Mouse (Mus musculus): ENCODE measurements around the gene Zfp553. TPM values are rescaled to one million over a fixed set of nuclear protein-coding genes. Genes with fewer than 3 reads are reported as not detected.

Zfp553 gene
- polyA plus RNA-seq, 1 experiment from 2014 or later: 25.3 TPM

- H3K9me3 ChIP-seq (replicated peaks): no peaks in the 10 kb centered on the region
- H3K4me3 ChIP-seq: no peak overlapping the region
- no peak overlapping the region for H3K9ac ChIP-seq
- no peaks in the 10 kb centered on the region for H3K36me3 ChIP-seq
- peaks cover 44% of the 10 kb centered on the region for H3K4me1 ChIP-seq (replicated peaks)
- H3K27me3 ChIP-seq (replicated peaks): no peaks in the 10 kb centered on the region
- no peak overlapping the region for H3K4me2 ChIP-seq
- no peak for ATAC-seq (ENCODE audit: insufficient number of reproducible peaks, low FRiP score)
- WGBS: 87% methylated on average over 12 of the region's 12 CpGs
- no peak overlapping the region for H3K27ac ChIP-seq (ENCODE audit: poor library complexity, severe bottlenecking)
Observed at GRCm38 (mm10) chr7:127212432-127213250, 20.2 kb upstream of the Zfp553 start.

GRCm38 (mm10) chr7:127213485-127213884 lies 19.4 kb upstream of the Zfp553 start:
- no peak for ATAC-seq (ENCODE audit: insufficient number of reproducible peaks, low FRiP score)
- Histone ChIP-seq H3K9ac (no peak overlapping the region), H3K27ac (ENCODE audit: poor library complexity, severe bottlenecking) (no peak overlapping the region), H3K4me3 (no peak overlapping the region), H3K36me3 (no peaks in the 10 kb centered on the region), H3K27me3 (replicated peaks) (no peaks in the 10 kb centered on the region), H3K4me2 (no peak overlapping the region), H3K9me3 (replicated peaks) (no peaks in the 10 kb centered on the region), H3K4me1 (replicated peaks) (peaks cover 52% of the 10 kb centered on the region)
- WGBS: 40% methylated on average over 7 of the region's 7 CpGs

GRCm38 (mm10) chr7:127213930-127214329 lies 18.9 kb upstream of the Zfp553 start:
- H3K27ac ChIP-seq (ENCODE audit: poor library complexity, severe bottlenecking): no peak overlapping the region
- H3K27me3 ChIP-seq (replicated peaks): no peaks in the 10 kb centered on the region
- no peaks in the 10 kb centered on the region for H3K9me3 ChIP-seq (replicated peaks)
- H3K4me1 ChIP-seq (replicated peaks): peaks cover 54% of the 10 kb centered on the region
- H3K36me3 ChIP-seq: no peaks in the 10 kb centered on the region
- no peak overlapping the region for H3K4me3 ChIP-seq
- peak overlapping the region; percentile 71 for H3K4me2 ChIP-seq
- no peak overlapping the region for H3K9ac ChIP-seq
- WGBS: 55% methylated on average over 12 of the region's 12 CpGs
- no peak for ATAC-seq (ENCODE audit: insufficient number of reproducible peaks, low FRiP score)

GRCm38 (mm10) chr7:127214521-127214920 lies 18.3 kb upstream of the Zfp553 start:
- WGBS: 22% methylated on average over 21 of the region's 21 CpGs
- peaks cover 51% of the 10 kb centered on the region for H3K4me1 ChIP-seq (replicated peaks)
- peak overlapping the region; percentile 67 for H3K9ac ChIP-seq
- no peaks in the 10 kb centered on the region for H3K9me3 ChIP-seq (replicated peaks)
- no peak overlapping the region for H3K27ac ChIP-seq (ENCODE audit: poor library complexity, severe bottlenecking)
- H3K27me3 ChIP-seq (replicated peaks): no peaks in the 10 kb centered on the region
- peak overlapping the region; percentile 71 for H3K4me2 ChIP-seq
- no peak for ATAC-seq (ENCODE audit: insufficient number of reproducible peaks, low FRiP score)
- H3K36me3 ChIP-seq: no peaks in the 10 kb centered on the region
- H3K4me3 ChIP-seq: peak overlapping the region; percentile 44

GRCm38 (mm10) chr7:127214981-127215871 lies 17.6 kb upstream of the Zfp553 start:
- Histone ChIP-seq H3K27ac (ENCODE audit: poor library complexity, severe bottlenecking) (no peak overlapping the region), H3K4me1 (replicated peaks) (peaks cover 50% of the 10 kb centered on the region)
- ATAC-seq (ENCODE audit: insufficient number of reproducible peaks, low FRiP score): peak; percentile 23; the same call in 1 of the 2 replicates

GRCm38 (mm10) chr7:127216307-127216706 lies 16.6 kb upstream of the Zfp553 start:
- no peaks in the 10 kb centered on the region for H3K36me3 ChIP-seq
- no peak for ATAC-seq (ENCODE audit: insufficient number of reproducible peaks, low FRiP score)
- H3K27me3 ChIP-seq (replicated peaks): no peaks in the 10 kb centered on the region
- no peaks in the 10 kb centered on the region for H3K9me3 ChIP-seq (replicated peaks)
- no peak overlapping the region for H3K4me2 ChIP-seq
- H3K4me3 ChIP-seq: no peak overlapping the region
- no peak overlapping the region for H3K27ac ChIP-seq (ENCODE audit: poor library complexity, severe bottlenecking)
- H3K9ac ChIP-seq: no peak overlapping the region
- WGBS: 73% methylated on average over 5 of the region's 5 CpGs
- peaks cover 46% of the 10 kb centered on the region for H3K4me1 ChIP-seq (replicated peaks)

More at GRCm38 (mm10) chr7:127214981-127215871, 17.6 kb upstream of the Zfp553 start:
- WGBS: 20% methylated on average over 33 of the region's 33 CpGs
- Histone ChIP-seq H3K36me3 (no peaks in the 10 kb centered on the region), H3K4me2 (peak overlapping the region; percentile 71), H3K27me3 (replicated peaks) (no peaks in the 10 kb centered on the region), H3K9me3 (replicated peaks) (no peaks in the 10 kb centered on the region), H3K9ac (peak overlapping the region; percentile 67), H3K4me3 (peak overlapping the region; percentile 44)

- 47% methylated on average over 6 of the region's 6 CpGs for WGBS
- Histone ChIP-seq H3K4me3 (no peak overlapping the region), H3K4me1 (replicated peaks) (peaks cover 43% of the 10 kb centered on the region), H3K27me3 (replicated peaks) (no peaks in the 10 kb centered on the region), H3K4me2 (peak overlapping the region; percentile 32), H3K36me3 (no peaks in the 10 kb centered on the region), H3K27ac (ENCODE audit: poor library complexity, severe bottlenecking) (peak overlapping the region; percentile 76), H3K9me3 (replicated peaks) (no peaks in the 10 kb centered on the region), H3K9ac (no peak overlapping the region)
- ATAC-seq (ENCODE audit: insufficient number of reproducible peaks, low FRiP score): peak; percentile 24
Observed at GRCm38 (mm10) chr7:127217475-127217874, 15.4 kb upstream of the Zfp553 start.

- Histone ChIP-seq H3K4me1 (replicated peaks) (peaks cover 43% of the 10 kb centered on the region), H3K4me2 (peak overlapping the region; percentile 32), H3K9me3 (replicated peaks) (no peaks in the 10 kb centered on the region), H3K9ac (no peak overlapping the region), H3K27ac (ENCODE audit: poor library complexity, severe bottlenecking) (peak overlapping the region; percentile 76), H3K4me3 (no peak overlapping the region), H3K36me3 (no peaks in the 10 kb centered on the region), H3K27me3 (replicated peaks) (no peaks in the 10 kb centered on the region)
- ATAC-seq (ENCODE audit: insufficient number of reproducible peaks, low FRiP score): peak; percentile 33; the same call in 1 of the 2 replicates
- 56% methylated on average over 10 of the region's 10 CpGs for WGBS
Observed at GRCm38 (mm10) chr7:127217901-127218642, 14.8 kb upstream of the Zfp553 start.

GRCm38 (mm10) chr7:127218670-127219069 lies 14.2 kb upstream of the Zfp553 start:
- WGBS: 84% methylated on average over 4 of the region's 4 CpGs
- H3K27me3 ChIP-seq (replicated peaks): no peaks in the 10 kb centered on the region
- H3K36me3 ChIP-seq: no peaks in the 10 kb centered on the region
- H3K9me3 ChIP-seq (replicated peaks): no peaks in the 10 kb centered on the region
- 0 out of 2 replicates have a peak, but pooled peaks have one; percentile 15 for ATAC-seq (ENCODE audit: insufficient number of reproducible peaks, low FRiP score)
- H3K9ac ChIP-seq: no peak overlapping the region
- peaks cover 43% of the 10 kb centered on the region for H3K4me1 ChIP-seq (replicated peaks)
- H3K4me3 ChIP-seq: no peak overlapping the region
- H3K4me2 ChIP-seq: no peak overlapping the region
- H3K27ac ChIP-seq (ENCODE audit: poor library complexity, severe bottlenecking): peak overlapping the region; percentile 76

- Histone ChIP-seq H3K27ac (ENCODE audit: poor library complexity, severe bottlenecking) (no peak overlapping the region), H3K4me2 (no peak overlapping the region), H3K36me3 (no peaks in the 10 kb centered on the region), H3K9me3 (replicated peaks) (no peaks in the 10 kb centered on the region), H3K4me1 (replicated peaks) (peaks cover 29% of the 10 kb centered on the region), H3K27me3 (replicated peaks) (no peaks in the 10 kb centered on the region), H3K4me3 (no peak overlapping the region), H3K9ac (no peak overlapping the region)
- ATAC-seq (ENCODE audit: insufficient number of reproducible peaks, low FRiP score): no peak
- 58% methylated on average over 6 of the region's 6 CpGs for WGBS
Observed at GRCm38 (mm10) chr7:127220440-127220839, 12.4 kb upstream of the Zfp553 start.

Measured in heart, embryonic 12.5 days (tissue).